ENCODE assay signal across 8 mouse cellular contexts in genomic region chr1:44147563-44148381, GRCm38 (mm10). TPM values are rescaled to one million over a fixed set of nuclear protein-coding genes. Genes with fewer than 3 reads are reported as not detected.
DNase-seq lines count a peak whose midpoint lies in the region; ATAC-seq and TF ChIP-seq lines count a peak whose summit lies in the region.

Gene Ercc5 (plus strand): TSS chr1:44147744.

- H3K4me3 ChIP-seq in embryonic facial prominence, embryonic 13.5 days, result peak within 1 kb of the TSS; percentile 91
- H3K4me3 ChIP-seq in heart, adult 2 months, result peak within 1 kb of the TSS; percentile 96
- H3K4me3 ChIP-seq in limb, embryonic 13.5 days, result peak within 1 kb of the TSS; percentile 87
- H3K4me3 ChIP-seq in midbrain, embryonic 16.5 days (ENCODE audit: low read depth, low read length), result peak within 1 kb of the TSS; percentile 95

- no peaks in the 10 kb centered on the region for H3K9me3 ChIP-seq in embryonic facial prominence, embryonic 13.5 days
- H3K9me3 ChIP-seq in limb, embryonic 13.5 days, result no peaks in the 10 kb centered on the region
- H3K9me3 ChIP-seq in midbrain, embryonic 16.5 days (replicated peaks; ENCODE audit: control insufficient read depth, low read length, poor library complexity, severe bottlenecking), result no peaks in the 10 kb centered on the region

- DNase-seq in 3134 (ENCODE audit: extremely low read depth, insufficient read length, low spot score), result peak; percentile 95
- peak; percentile 90 to 92 for DNase-seq in adrenal gland, postnatal 36 days
- peak; percentile 87 to 92 for DNase-seq in heart, adult 2 months
- peak; percentile 86 to 89 for DNase-seq in kidney, adult 8-10 months
- DNase-seq in spleen, postnatal 10 days (ENCODE audit: low spot score in 2 of 2), result peak; percentile 60 to 73

- peak; percentile 64; the same call in 1 of the 2 replicates for TF ChIP-seq EP300 in heart, adult 2 months (IDR thresholded peaks at IDR 0.05; ENCODE audit: insufficient read depth, low read depth, low read length)

- no peaks in the 10 kb centered on the region for H3K79me2 ChIP-seq in heart, adult 2 months (replicated peaks; ENCODE audit: control insufficient read depth, insufficient read depth, low read length)

- TF ChIP-seq POLR2A in heart, adult 2 months (IDR thresholded peaks at IDR 0.05; ENCODE audit: insufficient read depth, low read depth, low read length), result peak; percentile 91

- intact Hi-C loops in heart, adult 2 months (cut with DNase I), result loop anchor here (2.0 to 10.0 kb wide), 3 partner anchors 27 to 1647 kb away; partner anchors contain the start of genes Tex30 and Wdr75

- 0 out of 2 replicates have a peak, but pooled peaks have one; percentile 5 for TF ChIP-seq CTCF in heart, adult 2 months (IDR thresholded peaks at IDR 0.05)

- H3K4me1 ChIP-seq in embryonic facial prominence, embryonic 13.5 days, result peaks cover 5% of the 10 kb centered on the region; the same call in 1 of the 2 replicates
- 0 out of 2 replicates have a peak, but pooled peaks cover 1% of the 10 kb centered on the region for H3K4me1 ChIP-seq in heart, adult 2 months (ENCODE audit: control insufficient read depth, insufficient read depth, low read length)
- peaks cover 11% of the 10 kb centered on the region; the same call in 1 of the 2 replicates for H3K4me1 ChIP-seq in limb, embryonic 13.5 days
- H3K4me1 ChIP-seq in midbrain, embryonic 16.5 days (ENCODE audit: control insufficient read depth, insufficient read depth, low read length), result peaks cover 13% of the 10 kb centered on the region

- H3K4me2 ChIP-seq in embryonic facial prominence, embryonic 13.5 days, result peak within 1 kb of the TSS; percentile 65
- H3K4me2 ChIP-seq in limb, embryonic 13.5 days (replicated peaks), result peak within 1 kb of the TSS; percentile 70
- H3K4me2 ChIP-seq in midbrain, embryonic 16.5 days (ENCODE audit: low read length), result peak within 1 kb of the TSS; percentile 82

- WGBS in embryonic facial prominence, embryonic 13.5 days, result under 1% methylated on average over 66 of the region's 66 CpGs
- under 1% methylated on average over 66 of the region's 66 CpGs for WGBS in heart, adult 2 months
- under 1% methylated on average over 66 of the region's 66 CpGs for WGBS in limb, embryonic 13.5 days
- WGBS in midbrain, embryonic 16.5 days, result under 1% methylated on average over 66 of the region's 66 CpGs

- H3K27me3 ChIP-seq in embryonic facial prominence, embryonic 13.5 days, result no peaks in the 10 kb centered on the region
- no peaks in the 10 kb centered on the region for H3K27me3 ChIP-seq in heart, adult 2 months (ENCODE audit: control insufficient read depth, insufficient read depth, low read length)
- H3K27me3 ChIP-seq in limb, embryonic 13.5 days, result no peaks in the 10 kb centered on the region
- H3K27me3 ChIP-seq in midbrain, embryonic 16.5 days (ENCODE audit: control insufficient read depth, insufficient read depth, low read depth, low read length), result no peaks in the 10 kb centered on the region

- H3K9ac ChIP-seq in embryonic facial prominence, embryonic 13.5 days, result peak within 1 kb of the TSS; percentile 94
- peak within 1 kb of the TSS; percentile 84 for H3K9ac ChIP-seq in heart, adult 2 months (ENCODE audit: low read depth, low read length)
- peak within 1 kb of the TSS; percentile 93 for H3K9ac ChIP-seq in limb, embryonic 13.5 days
- peak within 1 kb of the TSS; percentile 96 for H3K9ac ChIP-seq in midbrain, embryonic 16.5 days (ENCODE audit: low read depth, low read length)

- H3K36me3 ChIP-seq in embryonic facial prominence, embryonic 13.5 days, result peaks cover 19% of the 10 kb centered on the region
- no peaks in the 10 kb centered on the region for H3K36me3 ChIP-seq in heart, adult 2 months (ENCODE audit: control insufficient read depth, insufficient read depth, low read length)
- peaks cover 20% of the 10 kb centered on the region for H3K36me3 ChIP-seq in limb, embryonic 13.5 days
- H3K36me3 ChIP-seq in midbrain, embryonic 16.5 days (ENCODE audit: control insufficient read depth, insufficient read depth, low read length), result peaks cover 14% of the 10 kb centered on the region

- H3K27ac ChIP-seq in embryonic facial prominence, embryonic 13.5 days, result peak within 1 kb of the TSS; percentile 98
- H3K27ac ChIP-seq in heart, adult 2 months, result peak within 1 kb of the TSS; percentile 93
- H3K27ac ChIP-seq in limb, embryonic 13.5 days, result peak within 1 kb of the TSS; percentile 96
- peak within 1 kb of the TSS; percentile 97 for H3K27ac ChIP-seq in midbrain, embryonic 16.5 days (ENCODE audit: low read length)

- peak; percentile 96 for ATAC-seq in embryonic facial prominence, embryonic 13.5 days (ENCODE audit: insufficient number of reproducible peaks, insufficient read depth, low FRiP score, low TSS enrichment, low read depth)
- peak; percentile 97 for ATAC-seq in limb, embryonic 13.5 days (ENCODE audit: low FRiP score, low read depth)
- ATAC-seq in midbrain, embryonic 16.5 days, result peak; percentile 98

RNA-seq across cellular contexts. Expression of gene Ercc5, which starts in this region (rescaled TPM):
- total RNA-seq in adrenal gland, postnatal 36 days (2021), result 10 to 100 TPM; 17.8 to 18.9 TPM
- polyA plus RNA-seq in embryonic facial prominence, embryonic 13.5 days (2015; fragmentation: Nextera tagmentation; extraction: Ambion mirVana), result 26.6 and 32.6 TPM in 2 replicates
- 10 to 100 TPM; 16.9 to 17.0 TPM for total RNA-seq in heart, adult 2 months (2021)
- 4.1 and 7.3 TPM in 2 replicates for polyA plus RNA-seq in heart, adult 2 months (2012; rRNA removed)
- 26.9 and 28.3 TPM in 2 replicates for polyA plus RNA-seq in limb, embryonic 13.5 days (2015; fragmentation: Nextera tagmentation; extraction: Ambion mirVana)
- 28.6 and 33.2 TPM in 2 replicates for polyA plus RNA-seq in midbrain, embryonic 16.5 days (2015; fragmentation: Nextera tagmentation; extraction: Ambion mirVana)

Comparison
In these comparisons a context has a peak if more than half of its experiments do, and no peak if none do; other contexts are left out.
1. Peak in every context shown above with its lines: DNase-seq, ATAC-seq, H3K4me3 ChIP-seq and H3K27ac ChIP-seq.